Mouse (Mus musculus): ENCODE results near the gene Acsm3.
A peak's percentile ranks its signal among the peaks of the same experiment; 100 is the strongest.

DNA sequence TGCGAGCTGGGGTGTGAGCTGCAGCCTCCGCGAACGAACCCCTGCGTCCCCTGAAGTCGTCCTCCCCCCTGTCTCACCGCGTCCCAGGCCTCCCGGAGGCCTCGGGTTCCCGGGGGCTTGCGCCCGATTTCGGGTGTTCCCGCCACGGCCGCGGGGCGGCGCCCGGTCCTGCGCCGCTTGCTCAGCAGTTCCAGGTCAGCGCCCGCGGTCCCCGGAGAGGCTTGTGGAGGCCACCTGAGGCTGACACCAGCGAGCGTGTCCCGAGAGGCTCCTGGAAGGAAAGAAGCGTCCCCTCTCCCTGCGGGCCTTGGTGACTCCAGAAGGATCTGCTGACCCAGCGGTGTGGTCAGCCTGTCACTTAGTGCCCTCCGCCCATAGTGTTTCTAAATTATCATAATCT is 16.4 kb upstream of the Acsm3 start:
- TF ChIP-seq CTCF (IDR thresholded peaks at IDR 0.05; ENCODE audit: low read depth) (peak; percentile 62), EP300 (optimal IDR thresholded peaks at IDR 0.05) (no peak)
